Mouse (Mus musculus): ENCODE data around the gene Kcne1. TPM values are rescaled to one million over a fixed set of nuclear protein-coding genes. Genes with fewer than 3 reads are reported as not detected.

The Kcne1 gene
- polyA plus RNA-seq, 1 experiment from 2014 or later: 0.23 TPM

GRCm38 (mm10) chr16:92320361-92320760 lies 38.9 kb downstream of the Kcne1 start:
- 0 out of 2 replicates have a peak, but pooled peaks cover 5% of the 10 kb centered on the region for H3K4me1 ChIP-seq (replicated peaks; ENCODE audit: control insufficient read depth, insufficient read depth, low read length)
- no peaks in the 10 kb centered on the region for H3K27me3 ChIP-seq (ENCODE audit: control insufficient read depth, insufficient read depth, low read length)
- H3K4me3 ChIP-seq (replicated peaks; ENCODE audit: low read length): no peak overlapping the region
- ATAC-seq (ENCODE audit: low FRiP score) (no peak), DNase-seq (ENCODE audit: low spot score) (no peak)
- H3K4me2 ChIP-seq (replicated peaks): no peak overlapping the region
- 89% methylated on average over 3 of the region's 3 CpGs for WGBS
- no peak overlapping the region for H3K27ac ChIP-seq
- no peaks in the 10 kb centered on the region for H3K36me3 ChIP-seq (replicated peaks; ENCODE audit: control insufficient read depth, insufficient read depth)
- no peak overlapping the region for H3K9ac ChIP-seq
- H3K9me3 ChIP-seq (ENCODE audit: control insufficient read depth, low read length): no peaks in the 10 kb centered on the region

DNA sequence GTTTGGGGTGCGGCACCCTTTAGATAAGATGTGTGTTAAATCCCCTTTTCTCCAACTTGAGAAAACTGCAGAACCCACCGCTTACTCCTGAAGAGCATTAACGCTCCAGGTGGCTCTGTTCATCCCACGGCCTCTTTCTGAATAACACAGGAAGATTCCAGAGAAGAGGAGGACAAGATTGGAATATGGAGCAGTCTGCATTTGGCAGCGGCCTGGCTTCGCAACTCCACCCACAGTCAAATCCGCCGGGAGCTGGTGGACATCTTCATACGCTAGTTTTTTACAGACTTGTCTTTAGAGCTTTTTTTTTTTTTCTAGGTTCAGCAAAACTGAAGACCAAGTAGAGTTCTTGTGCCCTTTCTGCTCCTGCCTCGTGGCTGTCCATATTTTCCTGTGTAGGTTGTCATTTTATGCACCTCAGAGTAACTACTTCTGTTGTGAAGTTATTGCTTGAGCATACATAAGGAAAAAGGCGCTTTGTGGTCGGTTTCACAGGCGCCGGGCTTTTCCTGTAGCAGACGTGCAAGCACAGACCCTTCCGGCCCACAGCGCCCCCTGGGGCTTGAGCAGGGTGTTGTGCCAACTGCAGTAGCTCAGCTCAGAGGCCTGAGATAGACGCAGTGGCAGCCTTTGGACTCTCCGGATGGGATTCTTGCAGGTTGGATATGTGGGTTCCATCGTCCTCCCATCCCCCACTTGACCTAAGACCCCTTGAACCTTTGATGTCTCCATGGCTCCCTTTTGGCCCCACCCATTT lies 39.7 kb downstream of the Kcne1 start:
- Histone ChIP-seq H3K27me3 (ENCODE audit: control insufficient read depth, insufficient read depth, low read length) (no peaks in the 10 kb centered on the region), H3K9ac (no peak overlapping the region), H3K4me3 (replicated peaks; ENCODE audit: low read length) (no peak overlapping the region), H3K27ac (no peak overlapping the region), H3K4me1 (replicated peaks; ENCODE audit: control insufficient read depth, insufficient read depth, low read length) (no peaks in the 10 kb centered on the region), H3K36me3 (replicated peaks; ENCODE audit: control insufficient read depth, insufficient read depth) (no peaks in the 10 kb centered on the region), H3K4me2 (replicated peaks) (no peak overlapping the region), H3K9me3 (ENCODE audit: control insufficient read depth, low read length) (no peaks in the 10 kb centered on the region)
- WGBS: 69% methylated on average over 20 of the region's 20 CpGs
- ATAC-seq (ENCODE audit: low FRiP score): no peak
- no peak for DNase-seq (ENCODE audit: low spot score)

DNA sequence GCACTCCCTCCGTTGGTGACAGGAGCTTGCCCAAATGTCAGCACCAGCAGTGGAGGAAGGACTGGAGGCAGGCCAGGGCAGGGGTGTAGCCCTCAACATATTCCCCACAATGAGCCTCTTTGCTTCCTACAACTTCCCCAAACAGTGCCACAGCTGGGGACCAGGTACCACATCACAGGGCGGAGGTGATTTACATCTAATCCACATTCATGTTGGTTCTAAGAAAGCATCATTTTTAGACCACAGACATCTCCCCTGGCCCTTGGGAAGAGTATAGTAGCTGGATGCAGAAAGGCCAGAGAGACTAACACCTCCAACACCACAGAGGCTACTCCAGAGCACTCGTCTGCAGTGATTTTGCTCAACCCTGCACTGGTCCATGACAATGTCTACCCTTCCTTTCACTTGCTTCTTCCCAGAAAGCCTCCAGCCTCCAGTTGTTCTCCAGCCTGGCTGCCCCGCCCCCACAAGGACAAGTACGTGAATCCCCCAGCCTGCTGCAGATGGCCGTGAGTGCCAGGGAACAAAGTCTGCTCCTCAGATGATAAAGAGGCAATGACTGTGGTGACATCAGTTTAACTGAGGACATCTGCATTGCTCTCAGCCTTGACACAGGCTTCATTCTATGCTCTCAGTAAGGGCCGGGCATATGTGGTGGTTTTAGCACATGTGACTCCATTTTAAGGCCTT lies 43.1 kb downstream of the Kcne1 start:
- no peak overlapping the region for H3K4me3 ChIP-seq (replicated peaks; ENCODE audit: low read length)
- no peak for ATAC-seq (ENCODE audit: low FRiP score)
- no peak overlapping the region for H3K4me2 ChIP-seq (replicated peaks)
- WGBS: 74% methylated on average over 7 of the region's 7 CpGs
- no peak for DNase-seq (ENCODE audit: low spot score)
- H3K27me3 ChIP-seq (ENCODE audit: control insufficient read depth, insufficient read depth, low read length): no peaks in the 10 kb centered on the region
- H3K27ac ChIP-seq: no peak overlapping the region
- H3K9me3 ChIP-seq (ENCODE audit: control insufficient read depth, low read length): no peaks in the 10 kb centered on the region
- no peaks in the 10 kb centered on the region for H3K4me1 ChIP-seq (replicated peaks; ENCODE audit: control insufficient read depth, insufficient read depth, low read length)
- peaks cover 21% of the 10 kb centered on the region for H3K36me3 ChIP-seq (replicated peaks; ENCODE audit: control insufficient read depth, insufficient read depth)
- H3K9ac ChIP-seq: no peak overlapping the region

DNA sequence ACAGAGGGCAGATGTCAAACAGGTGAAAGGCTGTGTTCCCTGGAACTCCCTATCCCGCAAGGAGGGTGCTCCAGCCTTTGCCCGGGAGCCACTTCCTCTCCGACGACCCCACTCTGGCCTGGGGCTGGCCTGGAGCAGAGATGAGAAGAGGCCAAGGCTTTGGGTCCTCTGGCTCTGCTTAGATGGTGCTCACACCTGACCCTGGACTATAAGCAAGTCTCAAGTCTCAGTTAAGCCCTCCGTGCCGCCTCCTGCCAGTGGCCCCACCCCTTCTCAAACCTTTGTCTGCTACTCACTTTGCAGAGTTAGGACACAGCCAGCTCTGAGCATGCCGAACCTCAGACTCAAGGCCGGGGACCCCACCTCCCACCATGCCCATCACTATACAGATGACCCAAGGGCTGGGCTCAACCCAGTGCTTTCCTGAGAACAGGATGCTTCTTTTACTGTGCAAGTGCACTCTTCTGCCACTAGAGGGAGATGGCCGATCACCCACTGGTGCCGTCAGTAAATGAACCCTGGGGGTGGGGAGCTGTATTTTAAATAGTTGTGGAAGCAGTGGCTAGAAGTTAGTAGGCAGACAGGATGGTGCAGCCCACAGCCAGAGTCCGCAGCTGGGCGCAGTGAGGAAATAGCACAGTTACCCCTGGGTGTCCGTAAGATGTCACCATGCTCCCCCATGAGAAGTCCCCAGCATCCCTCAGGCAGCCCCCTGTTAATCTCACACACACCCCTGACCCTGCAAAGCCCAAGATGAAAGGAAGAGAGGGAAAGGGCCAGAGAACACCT lies 45.1 kb downstream of the Kcne1 start:
- Histone ChIP-seq H3K9me3 (ENCODE audit: control insufficient read depth, low read length) (no peaks in the 10 kb centered on the region), H3K4me3 (replicated peaks; ENCODE audit: low read length) (no peak overlapping the region), H3K27me3 (ENCODE audit: control insufficient read depth, insufficient read depth, low read length) (no peaks in the 10 kb centered on the region), H3K36me3 (replicated peaks; ENCODE audit: control insufficient read depth, insufficient read depth) (peaks cover 31% of the 10 kb centered on the region), H3K4me1 (replicated peaks; ENCODE audit: control insufficient read depth, insufficient read depth, low read length) (no peaks in the 10 kb centered on the region), H3K27ac (no peak overlapping the region), H3K9ac (no peak overlapping the region), H3K4me2 (replicated peaks) (no peak overlapping the region)
- DNase-seq (ENCODE audit: low spot score) (peak; percentile 76), ATAC-seq (ENCODE audit: low FRiP score) (peak; percentile 77)
- 48% methylated on average over 13 of the region's 13 CpGs for WGBS

DNA sequence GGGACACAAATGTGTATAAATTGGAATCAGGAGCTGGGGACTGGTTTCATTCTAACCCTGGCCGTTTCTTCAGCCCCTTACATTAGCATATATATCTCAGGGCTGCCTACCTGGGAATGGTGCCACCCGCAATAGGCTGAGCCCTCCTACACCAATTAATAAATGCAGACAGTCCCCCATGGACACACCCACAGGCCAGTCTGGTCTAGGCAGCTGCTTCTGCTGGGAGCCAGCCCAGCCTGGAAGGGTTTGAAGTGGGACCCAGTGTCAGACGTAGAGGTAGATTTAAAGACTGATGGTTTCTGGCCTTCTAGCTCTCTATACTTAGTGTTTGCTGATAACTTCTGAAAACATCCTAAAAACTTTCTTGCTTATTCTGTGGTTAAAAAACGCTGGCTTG lies 50.1 kb downstream of the Kcne1 start:
- no peaks in the 10 kb centered on the region for H3K27me3 ChIP-seq (ENCODE audit: control insufficient read depth, insufficient read depth, low read length)
- no peaks in the 10 kb centered on the region for H3K4me1 ChIP-seq (replicated peaks; ENCODE audit: control insufficient read depth, insufficient read depth, low read length)
- no peak overlapping the region for H3K9ac ChIP-seq
- H3K36me3 ChIP-seq (replicated peaks; ENCODE audit: control insufficient read depth, insufficient read depth): peaks cover 66% of the 10 kb centered on the region
- ATAC-seq (ENCODE audit: low FRiP score): no peak
- H3K4me2 ChIP-seq (replicated peaks): no peak overlapping the region
- DNase-seq (ENCODE audit: low spot score): no peak
- no peaks in the 10 kb centered on the region for H3K9me3 ChIP-seq (ENCODE audit: control insufficient read depth, low read length)
- H3K4me3 ChIP-seq (replicated peaks; ENCODE audit: low read length): no peak overlapping the region
- 26% methylated on average over 4 of the region's 4 CpGs for WGBS
- H3K27ac ChIP-seq: no peak overlapping the region

DNA sequence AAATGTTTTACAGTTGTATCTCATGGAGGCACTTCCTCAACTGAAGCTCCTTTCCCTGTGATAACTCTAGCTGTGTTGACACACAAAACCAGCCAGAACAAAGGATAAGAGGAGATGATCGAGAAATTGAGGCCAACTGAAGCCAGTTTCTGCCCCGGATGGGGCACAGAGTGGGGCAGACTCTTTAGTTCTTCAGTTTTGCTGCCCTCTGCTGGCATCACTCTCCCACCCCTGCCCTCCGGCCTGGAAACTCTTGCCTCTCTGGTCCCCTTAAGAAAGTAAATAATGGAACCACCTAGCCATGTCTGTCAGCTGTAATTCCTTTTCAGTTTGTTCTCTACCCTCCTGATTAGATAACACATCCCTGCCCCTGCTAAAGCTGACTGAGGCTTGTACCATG lies 51.3 kb downstream of the Kcne1 start:
- DNase-seq (ENCODE audit: low spot score): no peak
- peaks cover 60% of the 10 kb centered on the region for H3K36me3 ChIP-seq (replicated peaks; ENCODE audit: control insufficient read depth, insufficient read depth)

GRCm38 (mm10) chr16:92305519-92305918 lies 53.7 kb downstream of the Kcne1 start:
- H3K9ac ChIP-seq: no peak overlapping the region
- H3K36me3 ChIP-seq (replicated peaks; ENCODE audit: control insufficient read depth, insufficient read depth): peaks cover 38% of the 10 kb centered on the region
- 93% methylated on average over 2 of the region's 2 CpGs for WGBS
- ATAC-seq (ENCODE audit: low FRiP score): no peak
- DNase-seq (ENCODE audit: low spot score): no peak
- no peaks in the 10 kb centered on the region for H3K27me3 ChIP-seq (ENCODE audit: control insufficient read depth, insufficient read depth, low read length)
- H3K4me2 ChIP-seq (replicated peaks): no peak overlapping the region
- no peak overlapping the region for H3K27ac ChIP-seq
- H3K4me1 ChIP-seq (replicated peaks; ENCODE audit: control insufficient read depth, insufficient read depth, low read length): peaks cover 18% of the 10 kb centered on the region
- H3K9me3 ChIP-seq (ENCODE audit: control insufficient read depth, low read length): no peaks in the 10 kb centered on the region
- H3K4me3 ChIP-seq (replicated peaks; ENCODE audit: low read length): no peak overlapping the region

More for the DNA sequence above, 51.3 kb downstream of the Kcne1 start:
- Histone ChIP-seq H3K9ac (no peak overlapping the region), H3K4me2 (replicated peaks) (no peak overlapping the region), H3K4me3 (replicated peaks; ENCODE audit: low read length) (no peak overlapping the region), H3K9me3 (ENCODE audit: control insufficient read depth, low read length) (no peaks in the 10 kb centered on the region), H3K27ac (no peak overlapping the region), H3K4me1 (replicated peaks; ENCODE audit: control insufficient read depth, insufficient read depth, low read length) (peaks cover under 1% of the 10 kb centered on the region), H3K27me3 (ENCODE audit: control insufficient read depth, insufficient read depth, low read length) (no peaks in the 10 kb centered on the region)
- no peak for ATAC-seq (ENCODE audit: low FRiP score)
- 66% methylated on average over 3 of the region's 3 CpGs for WGBS

DNA sequence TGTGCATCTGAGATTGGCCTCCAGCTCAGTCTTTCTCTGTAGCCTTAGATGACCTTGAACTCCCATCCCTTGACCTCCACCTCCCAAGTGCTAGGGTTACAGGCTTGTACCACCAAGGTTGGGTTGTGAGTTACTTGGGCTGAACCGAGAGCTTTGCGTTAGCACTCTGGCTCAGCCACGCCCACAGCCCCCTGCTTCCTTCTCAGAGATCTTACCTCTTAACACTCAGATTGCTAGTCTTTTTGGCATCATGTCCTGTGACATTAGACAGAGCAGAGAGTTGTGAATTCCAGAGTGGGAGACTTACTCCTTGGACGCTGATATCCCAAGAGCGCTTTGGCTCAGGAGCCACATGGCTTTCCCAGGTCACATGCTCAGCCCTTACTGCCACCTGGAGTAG lies 56.8 kb downstream of the Kcne1 start:
- Histone ChIP-seq H3K27ac (peak overlapping the region; percentile 60; the same call in 1 of the 2 replicates), H3K27me3 (ENCODE audit: control insufficient read depth, insufficient read depth, low read length) (no peaks in the 10 kb centered on the region), H3K36me3 (replicated peaks; ENCODE audit: control insufficient read depth, insufficient read depth) (peaks cover 23% of the 10 kb centered on the region), H3K9me3 (ENCODE audit: control insufficient read depth, low read length) (no peaks in the 10 kb centered on the region), H3K4me1 (replicated peaks; ENCODE audit: control insufficient read depth, insufficient read depth, low read length) (peaks cover 24% of the 10 kb centered on the region), H3K4me3 (replicated peaks; ENCODE audit: low read length) (no peak overlapping the region; the same call in 1 of the 2 replicates), H3K4me2 (replicated peaks) (peak overlapping the region; percentile 80), H3K9ac (peak overlapping the region; percentile 76; the same call in 1 of the 2 replicates)
- DNase-seq (ENCODE audit: low spot score): no peak
- no peak for ATAC-seq (ENCODE audit: low FRiP score)
- 69% methylated on average over 5 of the region's 5 CpGs for WGBS

- ATAC-seq (ENCODE audit: low FRiP score): no peak
- Histone ChIP-seq H3K27me3 (ENCODE audit: control insufficient read depth, insufficient read depth, low read length) (no peaks in the 10 kb centered on the region), H3K4me3 (replicated peaks; ENCODE audit: low read length) (peak overlapping the region; percentile 61), H3K9me3 (ENCODE audit: control insufficient read depth, low read length) (no peaks in the 10 kb centered on the region), H3K27ac (peak overlapping the region; percentile 60; the same call in 1 of the 2 replicates), H3K36me3 (replicated peaks; ENCODE audit: control insufficient read depth, insufficient read depth) (peaks cover 19% of the 10 kb centered on the region), H3K9ac (peak overlapping the region; percentile 76), H3K4me1 (replicated peaks; ENCODE audit: control insufficient read depth, insufficient read depth, low read length) (peaks cover 24% of the 10 kb centered on the region), H3K4me2 (replicated peaks) (peak overlapping the region; percentile 80)
- DNase-seq (ENCODE audit: low spot score): peak; percentile 47
- 28% methylated on average over 5 of the region's 5 CpGs for WGBS
These were observed 57.3 kb downstream of the Kcne1 start for GRCm38 (mm10) chr16:92301989-92302388.
